Comparison of ENCODE assay signal across 16 mouse cellular contexts in the genomic region with DNA sequence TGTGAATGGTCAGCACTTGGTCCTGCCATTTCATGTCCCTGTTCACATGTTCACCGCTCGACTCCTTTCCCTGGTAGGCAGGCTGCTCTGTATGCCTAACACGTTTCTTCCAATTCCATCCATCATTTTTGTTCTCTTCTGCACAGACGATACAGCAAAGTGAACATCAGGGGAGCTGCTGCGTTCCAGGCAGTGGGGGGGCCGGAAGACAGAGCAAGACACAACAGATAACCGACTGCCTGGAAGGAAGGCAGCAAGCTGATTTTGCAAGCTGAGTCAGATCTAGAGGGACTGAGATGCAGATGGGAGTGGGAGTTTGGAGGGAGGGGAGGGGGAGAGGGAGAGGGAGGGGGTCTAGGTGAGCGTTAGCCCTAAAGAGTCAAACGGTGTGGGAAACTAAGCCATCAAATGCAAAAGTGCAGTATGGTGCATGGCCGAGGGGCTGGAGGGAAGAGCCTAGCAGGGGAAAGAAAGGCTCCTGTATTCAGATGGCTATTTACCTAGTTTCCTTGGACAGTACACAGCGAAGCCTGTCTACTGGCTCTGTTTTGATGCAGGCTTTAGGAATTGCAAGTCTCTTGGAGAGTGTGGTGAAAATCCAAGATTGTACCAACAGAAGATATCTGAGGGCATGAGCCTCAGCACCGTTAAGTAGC.
DNase-seq lines count a peak whose midpoint lies in the region; ATAC-seq lines count a peak whose summit lies in the region.
"Had no signal": no experiment of that assay in that cellular context is flagged by ENCODE, and none has a peak within 500 bp of the region (broad histone marks: within the 10 kb centered on the region; RNA-seq: fewer than 3 reads in every experiment).

No protein-coding gene starts in this region.

- peak; percentile 68 for ATAC-seq in hindbrain, embryonic 12.5 days (ENCODE audit: low FRiP score)
- ATAC-seq in neural tube, embryonic 12.5 days (ENCODE audit: low FRiP score, low read depth): peak; percentile 77

- peaks cover 7% of the 10 kb centered on the region; the same call in 1 of the 2 replicates for H3K4me1 ChIP-seq in hindbrain, embryonic 12.5 days
- no peaks in the 10 kb centered on the region for H3K4me1 ChIP-seq in neural tube, embryonic 12.5 days

- WGBS in hindbrain, embryonic 12.5 days: 53% methylated on average over 12 of the region's 12 CpGs
- 50% methylated on average over 12 of the region's 12 CpGs for WGBS in neural tube, embryonic 12.5 days

- H3K27me3 ChIP-seq in hindbrain, embryonic 12.5 days: no peaks in the 10 kb centered on the region
- no peaks in the 10 kb centered on the region for H3K27me3 ChIP-seq in neural tube, embryonic 12.5 days (replicated peaks)

- H3K27ac ChIP-seq in hindbrain, embryonic 12.5 days: peak overlapping the region; percentile 40; the same call in 1 of the 2 replicates
- 0 out of 2 replicates have a peak overlapping the region, but pooled peaks have one; percentile 37 for H3K27ac ChIP-seq in neural tube, embryonic 12.5 days
- H3K27ac ChIP-seq: embryonic facial prominence, embryonic 10.5 days; liver, embryonic 14.5 days; macrophage had no signal

- H3K9ac ChIP-seq in hindbrain, embryonic 12.5 days: no peak overlapping the region
- H3K9ac ChIP-seq in neural tube, embryonic 12.5 days: no peak overlapping the region
- H3K9ac ChIP-seq: liver, embryonic 14.5 days had no signal

- H3K4me2 ChIP-seq in hindbrain, embryonic 12.5 days (replicated peaks): no peak overlapping the region
- H3K4me2 ChIP-seq in neural tube, embryonic 12.5 days (replicated peaks): no peak overlapping the region

- H3K9me3 ChIP-seq in hindbrain, embryonic 12.5 days (replicated peaks): no peaks in the 10 kb centered on the region
- H3K9me3 ChIP-seq in neural tube, embryonic 12.5 days: no peaks in the 10 kb centered on the region
- H3K9me3 ChIP-seq: embryonic facial prominence, embryonic 10.5 days had no signal

- no peak overlapping the region for H3K4me3 ChIP-seq in hindbrain, embryonic 12.5 days
- H3K4me3 ChIP-seq in neural tube, embryonic 12.5 days: no peak overlapping the region
- H3K4me3 ChIP-seq: embryonic facial prominence, embryonic 10.5 days had no signal

- peak; percentile 17 to 52 for DNase-seq in left cerebral cortex, postnatal 14 days (ENCODE audit: low spot score in 2 of 2)
- no peak for DNase-seq in left cerebral cortex, adult 9 months (ENCODE audit: low spot score in 2 of 2)
- peak; percentile 9 to 17 for DNase-seq in layer of hippocampus, adult 8-10 months (ENCODE audit: low spot score in 2 of 2)
- DNase-seq in gastrocnemius, postnatal 4 days (ENCODE audit: low spot score in 2 of 2): no peak
- no peak for DNase-seq in gastrocnemius, postnatal 25 days
- DNase-seq: cerebellum, adult 8-10 months; gastrocnemius, postnatal 14 days; kidney, postnatal 25 days; left cerebral cortex, postnatal 4 days; right cerebral cortex, postnatal 25 days; thymus, postnatal 25 days had no signal

- intact Hi-C loops in left cerebral cortex, postnatal 14 days (cut with DNase I): no loop called here

- no peaks in the 10 kb centered on the region for H3K36me3 ChIP-seq in hindbrain, embryonic 12.5 days
- H3K36me3 ChIP-seq in neural tube, embryonic 12.5 days: no peaks in the 10 kb centered on the region
- H3K36me3 ChIP-seq: embryonic facial prominence, embryonic 10.5 days had no signal

Comparison
In these comparisons a context has a peak if more than half of its experiments do, and no peak if none do; other contexts are left out.
1. DNase-seq: peak in left cerebral cortex, postnatal 14 days (2 of 2) and layer of hippocampus, adult 8-10 months (2 of 2); none in left cerebral cortex, adult 9 months (0 of 2), gastrocnemius, postnatal 4 days (0 of 2) and gastrocnemius, postnatal 25 days (single experiment).